Mouse (Mus musculus) liver, embryonic 11.5 days (tissue): Measurements from ENCODE around the gene Atp5j. TPM values are rescaled to one million over a fixed set of nuclear protein-coding genes. Genes with fewer than 3 reads are reported as not detected.

Source experiments
- ATAC-seq: fragments of 200-750 bp; cut with Nextera tagmentation; replicated peaks from 2 replicates; pipeline ENCODE4 v1.8.0; 2017; ENCODE audit warnings: moderate number of reproducible peaks, mild to moderate bottlenecking, moderate TSS enrichment, moderate library complexity; ENCODE audit not compliant: low FRiP score
- DNase-seq: peaks from one replicate; pipeline ENCODE4 v3.0.0-alpha.2; 2017; ENCODE audit warnings: low spot score
- H3K27ac ChIP-seq: fragments of 300-500 bp; sonication (generic); 2 replicates; pipeline ENCODE4 v1.5.1; 2014; ENCODE audit warnings: mild to moderate bottlenecking, low read depth, low read length, control low read depth
- H3K27me3 ChIP-seq: fragments of 300-500 bp; sonication (generic); replicated peaks from 2 replicates; pipeline ENCODE4 v1.6.1; 2014; ENCODE audit warnings: low read length, mixed read lengths; ENCODE audit not compliant: control insufficient read depth, insufficient read depth
- H3K36me3 ChIP-seq: fragments of 300-500 bp; sonication (generic); 2 replicates; pipeline ENCODE4 v1.6.1; 2014; ENCODE audit warnings: mild to moderate bottlenecking, low read length, moderate library complexity, mixed read lengths; ENCODE audit not compliant: control insufficient read depth, insufficient read depth
- H3K4me1 ChIP-seq: fragments of 300-500 bp; sonication (generic); replicated peaks from 2 replicates; pipeline ENCODE4 v1.6.1; 2014; ENCODE audit warnings: low read length, mixed read lengths; ENCODE audit not compliant: control insufficient read depth, insufficient read depth
- H3K4me2 ChIP-seq: fragments of 300-500 bp; sonication (generic); 2 replicates; pipeline ENCODE4 v1.6.1; 2014; ENCODE audit warnings: mild to moderate bottlenecking, control low read depth, moderate library complexity
- H3K4me3 ChIP-seq: fragments of 300-500 bp; sonication (generic); 2 replicates; pipeline ENCODE4 v1.5.1; 2014; ENCODE audit warnings: low read depth, low read length, control low read depth
- H3K9ac ChIP-seq: fragments of 300-500 bp; sonication (generic); 2 replicates; pipeline ENCODE4 v1.6.1; 2014; ENCODE audit warnings: low read depth, low read length, control low read depth
- H3K9me3 ChIP-seq: fragments of 300-500 bp; sonication (generic); 2 replicates; pipeline ENCODE4 v1.6.1; 2016; ENCODE audit warnings: low read length, inconsistent platforms, mixed read lengths; ENCODE audit not compliant: control insufficient read depth
- WGBS: fragments of 180-500 bp; shearing (Covaris S2); extraction: QIAGEN DNeasy Blood & Tissue Kit; methylation state at CpG from one replicate; pipeline ENCODE4 v1.1.7; 2014; 5-methylcytosine and 5-hydroxymethylcytosine counted together
- polyA plus RNA-seq: library from polyadenylated mRNA; unstranded; fragments of >200 nt; fragmentation: Nextera tagmentation; extraction: Ambion mirVana; gene quantifications from 2 replicates; pipeline ENCODE4 v1.2.1, GENCODE M21; 2014

The Atp5j gene
- polyA plus RNA-seq, 1 experiment from 2014 or later = 814 TPM

- H3K27ac ChIP-seq = no peak overlapping the region
- H3K36me3 ChIP-seq = no peaks in the 10 kb centered on the region
- no peaks in the 10 kb centered on the region for H3K4me1 ChIP-seq
- WGBS = 78% methylated on average over 1 of the region's 2 CpGs
- H3K4me3 ChIP-seq = no peak overlapping the region
- DNase-seq = no peak
- H3K9ac ChIP-seq = no peak overlapping the region
- H3K9me3 ChIP-seq = no peaks in the 10 kb centered on the region
- no peak for ATAC-seq
- H3K4me2 ChIP-seq = no peak overlapping the region
- no peaks in the 10 kb centered on the region for H3K27me3 ChIP-seq
These were observed 35.4 kb downstream of the Atp5j start for GRCm38 (mm10) chr16:84800038-84800437.

DNA sequence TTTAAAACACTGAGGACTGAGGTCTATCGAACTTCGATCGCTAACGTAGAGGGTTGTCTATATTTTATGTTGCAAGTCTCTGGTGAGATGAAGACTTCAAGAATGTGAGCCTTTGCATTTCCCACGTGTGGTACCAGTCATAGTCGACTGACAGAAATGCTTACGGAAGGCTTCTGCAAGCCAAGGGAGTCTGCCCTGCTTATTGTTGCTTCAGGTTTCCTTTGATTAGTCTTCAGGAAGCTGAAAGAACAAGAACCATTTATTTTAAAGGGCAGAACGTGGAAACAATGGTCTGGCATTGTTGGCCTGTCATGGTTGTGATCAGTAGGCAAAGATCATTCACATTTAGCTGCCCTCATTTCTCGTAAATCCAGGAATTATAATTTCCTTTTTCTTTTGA lies 38.7 kb downstream of the Atp5j start:
- DNase-seq (no peak), ATAC-seq (no peak)
- no peak overlapping the region for H3K9ac ChIP-seq
- H3K27ac ChIP-seq = no peak overlapping the region
- H3K9me3 ChIP-seq = no peaks in the 10 kb centered on the region
- H3K4me3 ChIP-seq = no peak overlapping the region
- H3K27me3 ChIP-seq = no peaks in the 10 kb centered on the region
- no peak overlapping the region for H3K4me2 ChIP-seq
- no peaks in the 10 kb centered on the region for H3K4me1 ChIP-seq
- WGBS = 77% methylated on average over 9 of the region's 9 CpGs
- no peaks in the 10 kb centered on the region for H3K36me3 ChIP-seq

GRCm38 (mm10) chr16:84795337-84795736 lies 40.1 kb downstream of the Atp5j start:
- WGBS = 54% methylated on average over 3 of the region's 3 CpGs
- DNase-seq = no peak
- no peak overlapping the region for H3K27ac ChIP-seq
- H3K4me1 ChIP-seq = no peaks in the 10 kb centered on the region
- H3K4me2 ChIP-seq = no peak overlapping the region
- no peaks in the 10 kb centered on the region for H3K9me3 ChIP-seq
- no peak overlapping the region for H3K4me3 ChIP-seq
- H3K27me3 ChIP-seq = no peaks in the 10 kb centered on the region
- H3K36me3 ChIP-seq = no peaks in the 10 kb centered on the region
- no peak overlapping the region for H3K9ac ChIP-seq
- no peak for ATAC-seq

DNA sequence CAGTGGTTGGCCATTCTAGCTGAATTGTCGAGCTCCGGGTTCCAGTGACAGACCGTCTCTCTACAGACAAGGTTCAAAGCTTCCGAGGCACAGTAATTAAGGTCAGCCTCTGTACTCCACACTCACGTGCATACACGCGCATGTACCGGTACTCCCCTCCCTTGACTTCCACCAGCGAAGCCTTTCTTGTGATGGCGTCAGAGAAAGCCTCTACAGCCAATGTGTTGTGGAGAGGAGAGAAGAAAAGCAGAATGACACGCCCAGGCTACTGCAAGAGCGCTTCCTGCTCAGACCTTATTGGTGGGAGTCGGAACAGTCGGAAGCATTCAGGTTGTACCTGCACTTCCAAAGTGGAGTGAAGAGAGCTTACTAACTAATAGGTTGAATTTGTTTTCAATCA lies 42.0 kb downstream of the Atp5j start:
- no peaks in the 10 kb centered on the region for H3K27me3 ChIP-seq
- no peak overlapping the region for H3K9ac ChIP-seq
- WGBS = 80% methylated on average over 14 of the region's 14 CpGs
- DNase-seq (no peak), ATAC-seq (no peak)
- H3K27ac ChIP-seq = no peak overlapping the region
- no peak overlapping the region for H3K4me2 ChIP-seq
- no peaks in the 10 kb centered on the region for H3K9me3 ChIP-seq
- no peaks in the 10 kb centered on the region for H3K36me3 ChIP-seq
- H3K4me1 ChIP-seq = no peaks in the 10 kb centered on the region
- no peak overlapping the region for H3K4me3 ChIP-seq

DNA sequence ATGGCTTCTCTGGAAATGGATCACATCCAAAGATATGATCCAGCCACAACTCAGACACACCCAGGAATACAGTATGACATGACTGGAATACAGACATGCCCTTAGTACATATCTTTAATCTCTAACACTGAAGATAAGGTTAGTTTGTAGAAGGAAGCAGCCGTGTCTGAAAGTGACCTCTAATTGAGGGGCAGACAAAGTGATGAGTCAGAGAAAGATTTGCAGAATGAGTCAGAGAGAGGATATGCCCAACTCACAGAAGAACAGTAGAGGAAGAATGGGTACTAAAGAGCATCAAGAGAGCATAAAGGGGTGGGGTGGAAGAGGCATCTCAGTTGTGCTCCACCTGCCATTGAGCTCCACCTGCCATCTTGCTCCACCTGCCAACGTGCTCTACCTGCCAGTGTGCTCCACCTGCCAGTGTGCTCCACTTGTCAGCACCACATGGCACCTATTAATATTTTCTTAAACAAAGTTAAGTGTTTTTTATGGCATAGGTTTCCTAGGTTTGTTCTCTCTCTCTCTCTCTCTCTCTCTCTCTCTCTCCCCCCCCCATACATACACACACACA lies 44.7 kb downstream of the Atp5j start:
- Histone ChIP-seq H3K4me2 (no peak overlapping the region), H3K4me1 (no peaks in the 10 kb centered on the region), H3K27ac (no peak overlapping the region), H3K9ac (no peak overlapping the region), H3K9me3 (no peaks in the 10 kb centered on the region), H3K27me3 (no peaks in the 10 kb centered on the region), H3K36me3 (no peaks in the 10 kb centered on the region), H3K4me3 (no peak overlapping the region)
- no peak for DNase-seq
- no peak for ATAC-seq
- 62% methylated on average over 2 of the region's 2 CpGs for WGBS

DNA sequence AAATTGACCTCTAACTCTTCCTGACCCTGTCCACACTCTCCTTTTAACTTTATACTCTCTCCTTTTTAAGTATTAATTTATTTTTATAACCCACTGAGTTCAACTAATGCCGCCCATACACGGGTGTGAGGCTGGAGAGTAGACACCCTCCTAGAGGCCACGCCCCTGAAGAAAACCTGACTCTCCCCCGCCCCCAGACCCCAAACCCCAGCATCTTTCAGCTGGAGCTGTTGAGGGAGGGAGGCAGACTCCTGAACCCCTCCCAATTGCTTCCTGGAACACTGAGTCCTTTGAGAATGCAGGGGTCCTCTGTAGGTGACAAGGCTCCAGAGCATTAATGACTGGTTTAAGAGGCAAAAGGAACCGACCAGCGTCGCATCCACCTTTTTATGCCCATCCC lies 50.5 kb downstream of the Atp5j start:
- no peak for ATAC-seq

DNA sequence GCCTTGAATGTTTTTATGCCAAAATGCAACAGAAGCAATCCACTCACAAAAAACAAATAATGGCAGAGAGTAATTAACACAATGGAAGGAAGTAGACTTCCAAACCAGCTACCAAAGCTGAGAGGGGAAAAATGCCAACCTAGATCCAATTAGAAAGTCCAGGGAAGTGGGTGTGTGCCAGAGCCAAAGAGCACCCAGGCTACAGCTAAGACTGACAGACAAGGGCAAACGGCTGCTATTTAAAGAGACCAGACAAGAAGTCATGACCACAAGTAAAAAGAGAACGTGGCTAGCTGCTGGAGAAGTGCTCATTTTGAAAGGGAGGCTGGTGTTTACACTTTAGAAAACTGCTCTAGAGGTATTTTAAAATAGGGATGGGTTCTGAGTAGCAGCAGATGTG lies 52.1 kb downstream of the Atp5j start:
- Histone ChIP-seq H3K4me3 (no peak overlapping the region), H3K4me2 (no peak overlapping the region), H3K36me3 (no peaks in the 10 kb centered on the region), H3K27me3 (no peaks in the 10 kb centered on the region), H3K4me1 (no peaks in the 10 kb centered on the region), H3K27ac (no peak overlapping the region), H3K9ac (no peak overlapping the region), H3K9me3 (no peaks in the 10 kb centered on the region)
- DNase-seq = no peak
- 33% methylated on average over 2 of the region's 2 CpGs for WGBS
- ATAC-seq = no peak

More for the DNA sequence above, 50.5 kb downstream of the Atp5j start:
- no peaks in the 10 kb centered on the region for H3K4me1 ChIP-seq
- H3K27me3 ChIP-seq = no peaks in the 10 kb centered on the region
- H3K4me3 ChIP-seq = no peak overlapping the region
- no peak overlapping the region for H3K4me2 ChIP-seq
- no peaks in the 10 kb centered on the region for H3K9me3 ChIP-seq
- no peaks in the 10 kb centered on the region for H3K36me3 ChIP-seq
- 34% methylated on average over 7 of the region's 7 CpGs for WGBS
- H3K27ac ChIP-seq = no peak overlapping the region
- no peak overlapping the region for H3K9ac ChIP-seq
- no peak for DNase-seq

DNA sequence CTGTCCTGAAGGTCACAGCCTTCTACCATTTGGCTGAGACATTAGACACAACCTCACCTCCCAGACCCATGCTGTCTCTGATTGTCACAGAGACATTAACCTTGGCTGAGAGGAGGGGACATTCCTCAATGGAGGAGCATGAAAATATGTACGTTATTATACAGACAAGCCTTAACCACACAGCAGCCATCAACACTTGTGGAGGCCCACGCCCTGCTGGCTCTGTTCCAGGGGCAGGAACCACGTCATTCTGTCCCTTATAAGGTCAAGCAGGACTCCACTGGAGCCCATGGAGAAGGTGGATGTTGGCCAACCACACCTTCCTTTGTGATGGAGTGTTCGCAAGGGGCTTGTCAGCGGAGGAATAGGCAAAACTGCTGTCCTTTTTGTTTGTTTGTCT lies 55.7 kb downstream of the Atp5j start:
- DNase-seq = no peak
- ATAC-seq = no peak
- Histone ChIP-seq H3K27ac (no peak overlapping the region), H3K9me3 (no peaks in the 10 kb centered on the region), H3K9ac (no peak overlapping the region), H3K36me3 (no peaks in the 10 kb centered on the region), H3K4me2 (no peak overlapping the region), H3K4me1 (no peaks in the 10 kb centered on the region), H3K4me3 (no peak overlapping the region), H3K27me3 (peaks cover 20% of the 10 kb centered on the region)
- 71% methylated on average over 5 of the region's 5 CpGs for WGBS

DNA sequence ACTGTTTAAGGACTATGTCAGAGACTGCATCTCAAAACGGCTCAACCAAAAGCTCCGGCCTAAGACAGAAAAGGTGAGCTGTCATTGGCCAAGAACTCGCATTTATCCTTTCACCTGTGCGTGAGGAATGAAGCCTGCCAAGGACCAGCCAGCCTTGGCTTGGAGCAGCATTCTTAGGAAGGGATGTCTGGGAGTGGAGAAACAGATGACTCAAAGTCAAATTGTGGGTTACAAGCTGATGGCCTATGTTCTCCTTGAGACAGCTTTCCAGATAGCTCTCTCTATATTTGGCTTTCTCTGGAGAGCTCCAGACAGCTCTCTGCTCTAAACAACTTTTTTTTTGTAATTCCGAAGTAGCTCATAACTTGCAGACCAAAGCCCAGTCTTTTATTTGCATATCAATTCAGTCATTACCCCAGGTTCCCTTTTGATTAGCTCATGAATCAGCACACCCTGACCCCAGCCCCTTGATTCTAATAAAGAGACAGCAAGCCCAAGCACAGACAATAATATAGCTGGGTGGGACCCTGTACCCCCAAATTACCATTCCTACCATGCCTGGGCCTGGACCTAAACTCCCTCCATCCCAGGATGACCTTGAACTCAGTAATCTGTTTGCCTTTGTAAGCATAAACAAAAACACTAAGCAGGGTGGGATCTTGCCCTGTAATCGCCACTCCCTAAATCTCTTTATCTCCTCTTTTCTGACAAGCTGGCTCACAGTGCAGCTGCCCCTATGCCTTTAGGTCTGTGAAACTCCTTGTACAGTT lies 56.4 kb downstream of the Atp5j start:
- H3K9ac ChIP-seq = no peak overlapping the region
- H3K9me3 ChIP-seq = no peaks in the 10 kb centered on the region
- ATAC-seq (no peak), DNase-seq (no peak)
- H3K36me3 ChIP-seq = no peaks in the 10 kb centered on the region
- no peaks in the 10 kb centered on the region for H3K4me1 ChIP-seq
- no peak overlapping the region for H3K4me2 ChIP-seq
- peaks cover 27% of the 10 kb centered on the region for H3K27me3 ChIP-seq
- no peak overlapping the region for H3K27ac ChIP-seq
- whole genome bisulfite sequencing = 78% methylated on average over 6 of the region's 6 CpGs
- H3K4me3 ChIP-seq = no peak overlapping the region
